In the genomic region with DNA sequence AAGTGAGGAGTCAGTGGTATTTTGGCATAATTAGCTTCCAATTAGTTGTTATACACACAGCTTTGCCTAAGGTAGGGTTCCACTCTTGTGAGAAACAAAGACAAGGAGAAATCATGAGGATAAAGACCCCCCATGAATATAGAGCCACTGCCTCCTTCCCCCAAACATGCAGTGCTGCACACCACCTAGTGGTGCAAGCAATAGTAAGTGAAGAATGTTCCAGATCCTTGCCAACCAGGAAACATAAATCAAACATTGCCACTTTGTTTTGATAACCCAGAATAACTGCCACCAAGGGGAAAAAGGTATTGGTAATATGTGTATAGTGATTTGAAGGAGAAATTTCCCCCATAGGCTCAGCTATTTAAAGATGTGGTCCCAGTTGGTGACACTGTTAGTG, we compare ENCODE assay signal across 12 mouse cellular contexts. TPM values are rescaled to one million over a fixed set of nuclear protein-coding genes. Genes with fewer than 3 reads are reported as not detected.
A peak's percentile ranks its signal among the peaks of the same experiment; 100 is the strongest.
DNase-seq lines count a peak whose midpoint lies in the region; TF ChIP-seq lines count a peak whose summit lies in the region.
"Had no signal": no experiment of that assay in that cellular context is flagged by ENCODE, and none has a peak within 500 bp of the region (broad histone marks: within the 10 kb centered on the region; RNA-seq: fewer than 3 reads in every experiment).

No protein-coding gene starts in this region.

- TF ChIP-seq EP300 in heart, adult 2 months (IDR thresholded peaks at IDR 0.05; ENCODE audit: insufficient read depth, low read depth, low read length) = no peak

- no peak for TF ChIP-seq POLR2A in heart, adult 2 months (IDR thresholded peaks at IDR 0.05; ENCODE audit: insufficient read depth, low read depth, low read length)
- TF ChIP-seq POLR2A in lung, adult 2 months (IDR thresholded peaks at IDR 0.05; ENCODE audit: borderline replicate concordance, extremely low read depth, low read depth, low read length) = no peak
- no peak for TF ChIP-seq POLR2A in embryonic fibroblast, embryonic 13.5 days (IDR thresholded peaks at IDR 0.05; ENCODE audit: low read depth, low read length)

- H3K27ac ChIP-seq in heart, adult 2 months = peak overlapping the region; percentile 42
- H3K27ac ChIP-seq in embryonic fibroblast, embryonic 13.5 days (ENCODE audit: insufficient read depth, low read length) = peak overlapping the region; percentile 73
- H3K27ac ChIP-seq: midbrain, embryonic 13.5 days had no signal

- H3K9ac ChIP-seq in heart, adult 2 months (ENCODE audit: low read depth, low read length) = no peak overlapping the region
- H3K9ac ChIP-seq: midbrain, embryonic 13.5 days had no signal

- H3K79me2 ChIP-seq in heart, adult 2 months (replicated peaks; ENCODE audit: control insufficient read depth, insufficient read depth, low read length) = no peaks in the 10 kb centered on the region

- no peak for DNase-seq in heart, adult 2 months
- no peak for DNase-seq in heart, adult 11 months
- DNase-seq in lung, adult 2 months = no peak
- DNase-seq in lung, adult 18-20 months = no peak
- peak; percentile 50 for DNase-seq in thymus, postnatal 14 days
- DNase-seq in right cerebral cortex, postnatal 14 days = no peak
- DNase-seq in left cerebral cortex, adult 9 months (ENCODE audit: low spot score in 2 of 2) = no peak
- DNase-seq: cerebellum, postnatal 25 days; heart, postnatal 14 days had no signal

- H3K36me3 ChIP-seq in heart, adult 2 months (ENCODE audit: control insufficient read depth, insufficient read depth, low read length) = no peaks in the 10 kb centered on the region
- H3K36me3 ChIP-seq: midbrain, embryonic 13.5 days had no signal

- peak; percentile 65 for TF ChIP-seq CTCF in heart, adult 2 months (IDR thresholded peaks at IDR 0.05)
- TF ChIP-seq CTCF in lung, adult 2 months (IDR thresholded peaks at IDR 0.05; ENCODE audit: insufficient read depth, low read length) = peak; percentile 11; the same call in 1 of the 2 replicates
- no peak for TF ChIP-seq CTCF in embryonic fibroblast, embryonic 13.5 days (IDR thresholded peaks at IDR 0.05; ENCODE audit: borderline replicate concordance, insufficient read depth, low read length)

- H3K4me3 ChIP-seq in heart, adult 2 months = no peak overlapping the region
- H3K4me3 ChIP-seq in lung, adult 2 months (replicated peaks; ENCODE audit: extremely low read depth, low read depth, low read length) = no peak overlapping the region
- no peak overlapping the region for H3K4me3 ChIP-seq in embryonic fibroblast, embryonic 13.5 days (ENCODE audit: insufficient read depth, low read length)
- H3K4me3 ChIP-seq: erythroblast, embryonic 14.5 days; midbrain, embryonic 13.5 days had no signal

- H3K4me1 ChIP-seq in heart, adult 2 months (ENCODE audit: control insufficient read depth, insufficient read depth, low read length) = no peaks in the 10 kb centered on the region; the same call in 1 of the 2 replicates
- no peaks in the 10 kb centered on the region for H3K4me1 ChIP-seq in lung, adult 2 months (ENCODE audit: control insufficient read depth, insufficient read depth, low read length)
- no peaks in the 10 kb centered on the region for H3K4me1 ChIP-seq in embryonic fibroblast, embryonic 13.5 days (ENCODE audit: control insufficient read depth, insufficient read depth, low read length)
- H3K4me1 ChIP-seq: midbrain, embryonic 13.5 days had no signal

- intact Hi-C loops in heart, adult 2 months (cut with DNase I) = loop anchor here (10.0 kb wide), 3 partner anchors 146 to 266 kb away; no protein-coding TSS in a partner anchor

- H3K27me3 ChIP-seq in heart, adult 2 months (ENCODE audit: control insufficient read depth, insufficient read depth, low read length) = no peaks in the 10 kb centered on the region
- H3K27me3 ChIP-seq: midbrain, embryonic 13.5 days had no signal

RNA-seq across cellular contexts. Expression of a gene that starts 11.8 kb away (rescaled TPM):
- 1 to 10 TPM in 1 of 2 experiments, under 1 TPM in 1; 0.55 to 1.2 TPM for total RNA-seq in heart, adult 2 months (2021)
- polyA plus RNA-seq in heart, adult 2 months (2012; rRNA removed) = 1.7 and 3.7 TPM in 2 replicates
- 2.7 and 4.4 TPM in 2 replicates for polyA plus RNA-seq in lung, adult 2 months (2012; rRNA removed)
- polyA plus RNA-seq in embryonic fibroblast, embryonic 13.5 days (2011; ENCODE audit: insufficient read length, low read depth, missing spikeins) = 3.9 and 4.2 TPM in 2 replicates
